Mouse (Mus musculus) frontal cortex, postnatal 36 days (tissue): ENCODE measurements at regions not wholly inside any gene's neighbourhood (a gene's known extent, or its start where the extent isn't known, plus 50 kb on each side); places are given as distances from the start of the nearest gene placed in this dataset.
A peak's percentile ranks its signal among the peaks of the same experiment; 100 is the strongest.

Experiments used
- DNase-seq, 2 experiments: peaks; one replicate each; pipeline ENCODE4 v3.0.0; 2022; ENCODE audit warnings: low spot score in 2 of 2

DNA sequence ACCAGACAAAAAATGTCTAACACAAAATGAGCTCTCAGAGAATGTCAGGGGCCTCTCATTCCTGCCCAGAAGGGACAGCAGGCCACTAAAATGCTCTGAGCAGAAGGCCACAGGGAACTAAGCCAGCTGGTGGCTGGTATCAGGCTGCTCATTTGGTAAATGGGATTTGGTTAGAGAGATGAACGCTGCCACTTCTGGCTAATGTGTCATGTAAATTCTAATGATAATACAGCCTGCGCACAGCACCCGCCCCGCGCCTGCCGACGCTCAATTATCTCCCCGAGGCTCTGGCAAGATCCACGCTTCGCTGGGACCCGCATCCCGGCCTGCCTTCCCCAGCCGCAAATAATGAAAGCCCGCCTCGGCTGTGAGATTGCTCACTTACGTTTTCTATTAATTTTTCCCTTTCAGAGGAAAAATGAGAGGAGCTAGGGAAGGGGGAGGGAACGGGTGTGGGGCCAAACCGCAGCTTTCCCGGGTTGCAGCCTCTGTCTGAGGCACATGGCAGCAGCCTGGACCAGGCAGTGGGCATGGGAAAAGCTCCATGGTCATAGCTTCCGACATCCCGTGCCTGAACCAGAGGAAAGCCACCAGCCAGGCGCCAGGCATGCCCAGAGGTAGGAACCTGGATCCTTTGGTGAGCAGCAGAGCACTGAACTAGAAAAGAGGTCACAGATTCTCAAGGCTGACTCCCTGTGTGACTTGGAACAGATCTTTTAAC lies 92.2 kb upstream of the Csf3r start:
- DNase-seq: no peak

DNA sequence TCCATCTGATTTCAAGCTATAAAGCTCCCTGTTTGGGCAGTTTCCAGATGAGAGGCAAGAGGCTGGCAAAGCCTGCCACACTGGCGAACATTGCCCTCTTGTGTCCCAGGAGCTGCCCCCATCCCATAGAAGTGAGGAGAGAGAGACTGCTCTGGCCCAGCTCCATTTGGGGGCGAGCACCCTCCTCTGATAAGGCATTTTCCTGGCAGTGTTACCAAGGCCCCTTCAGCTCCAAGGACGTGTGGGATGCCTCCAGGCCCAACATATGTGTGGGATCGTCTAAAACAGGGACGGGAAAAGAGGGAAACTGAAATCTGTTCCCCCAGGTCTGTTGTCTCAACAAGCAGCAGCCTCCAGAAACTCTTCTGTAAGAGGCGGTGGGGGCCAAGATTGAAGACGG lies 88.0 kb upstream of the Csf3r start:
- peak; percentile 34 to 47 for DNase-seq

DNA sequence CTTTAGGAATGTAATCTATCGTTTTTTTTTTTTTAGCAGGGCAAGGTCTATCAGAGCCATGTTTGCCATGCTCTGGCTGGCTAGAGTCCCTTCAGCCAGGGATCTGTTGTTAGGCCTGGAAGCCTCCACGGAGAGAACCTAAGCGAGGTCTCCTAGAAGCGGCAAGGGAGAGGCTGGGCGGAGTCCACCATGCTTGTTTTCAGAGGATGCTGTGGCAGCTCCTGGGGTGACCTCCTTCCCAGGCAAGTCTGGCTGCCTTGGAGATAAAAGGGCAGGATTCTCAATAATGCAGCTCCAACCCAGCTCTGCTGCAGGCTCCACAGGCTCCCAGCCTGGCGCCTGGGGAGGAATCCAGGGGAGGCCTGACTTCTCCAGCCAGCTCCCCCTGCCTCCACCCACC lies 86.2 kb upstream of the Csf3r start:
- DNase-seq: no peak

DNA sequence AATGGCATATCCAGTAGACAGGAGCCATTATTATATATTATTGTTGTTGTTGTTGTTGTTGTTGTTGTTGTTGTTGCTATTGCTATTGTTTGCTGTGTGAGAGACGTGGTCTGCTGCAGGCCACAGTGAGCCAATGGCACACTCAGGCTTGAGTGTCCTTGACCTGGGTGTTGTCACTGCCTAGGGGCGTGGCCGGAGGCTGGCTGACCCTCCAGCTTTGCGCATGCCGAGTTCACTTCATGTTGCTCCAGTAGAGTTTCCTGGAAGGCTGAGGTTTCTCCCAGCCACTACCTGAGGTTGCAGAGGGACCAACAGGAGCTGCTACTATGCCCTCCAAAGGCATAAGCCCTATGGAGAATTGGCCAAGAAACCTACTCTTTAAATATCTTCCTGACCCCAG lies 83.1 kb upstream of the Csf3r start:
- DNase-seq: no peak

DNA sequence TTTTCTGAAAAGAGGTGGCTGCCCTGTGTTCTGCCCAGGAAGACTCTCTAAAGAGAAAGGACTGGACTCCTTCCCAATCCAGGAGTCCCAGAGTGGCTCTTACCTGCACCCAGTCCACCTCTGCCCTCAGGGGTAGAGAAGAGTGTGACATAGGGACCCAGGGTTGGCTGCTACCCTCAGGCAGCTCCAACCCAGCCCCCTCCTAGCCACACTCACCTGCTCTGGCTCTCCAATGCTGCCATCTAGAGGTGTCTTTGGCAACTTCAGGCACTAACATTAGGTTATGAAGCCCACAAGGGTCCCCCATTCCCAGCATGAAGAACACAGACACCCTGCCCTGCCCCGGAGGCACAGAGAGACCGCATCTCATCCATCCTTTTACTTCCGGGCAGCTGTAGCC lies 82.4 kb upstream of the Csf3r start:
- peak; percentile 62 to 70 for DNase-seq

DNA sequence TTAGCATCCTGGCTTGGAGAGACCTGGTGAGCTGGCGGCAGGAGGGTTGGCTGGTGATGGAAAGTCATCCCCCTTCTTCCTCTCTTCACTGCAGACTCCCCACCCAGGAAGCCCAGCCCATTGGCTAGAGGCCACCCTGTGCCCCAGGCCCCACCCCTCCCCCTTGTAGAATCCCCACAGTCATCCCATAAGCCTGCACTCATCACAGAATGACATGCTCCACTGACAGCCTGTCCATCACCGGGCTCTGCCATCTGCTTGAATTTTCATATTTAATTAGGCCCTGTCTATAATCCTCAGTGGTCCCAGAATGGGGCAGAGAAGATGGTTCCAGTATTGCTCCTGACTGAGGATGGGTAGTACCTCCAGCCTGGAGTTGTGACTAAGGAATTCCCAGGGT lies 79.3 kb upstream of the Csf3r start:
- no peak for DNase-seq

DNA sequence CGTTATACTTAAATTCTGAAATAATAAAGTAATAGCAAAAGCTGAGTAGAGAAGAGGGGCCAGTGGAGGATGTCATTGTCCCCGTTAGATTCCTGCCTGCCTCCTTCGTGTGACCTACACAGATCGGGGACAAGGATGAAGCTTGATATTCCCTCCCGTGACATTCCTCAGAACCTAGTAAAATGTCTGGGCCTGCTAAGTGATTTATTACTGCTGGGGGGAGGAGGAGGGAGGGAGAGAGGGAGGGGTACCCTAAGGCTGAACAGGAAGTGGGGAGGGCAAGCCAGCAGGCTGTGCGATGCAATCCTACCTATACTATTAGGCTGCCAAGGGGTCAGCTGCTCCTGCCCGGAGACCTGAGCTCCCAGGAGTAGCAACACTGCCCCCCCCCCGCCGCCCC lies 64.9 kb upstream of the Csf3r start:
- DNase-seq: no peak

DNA sequence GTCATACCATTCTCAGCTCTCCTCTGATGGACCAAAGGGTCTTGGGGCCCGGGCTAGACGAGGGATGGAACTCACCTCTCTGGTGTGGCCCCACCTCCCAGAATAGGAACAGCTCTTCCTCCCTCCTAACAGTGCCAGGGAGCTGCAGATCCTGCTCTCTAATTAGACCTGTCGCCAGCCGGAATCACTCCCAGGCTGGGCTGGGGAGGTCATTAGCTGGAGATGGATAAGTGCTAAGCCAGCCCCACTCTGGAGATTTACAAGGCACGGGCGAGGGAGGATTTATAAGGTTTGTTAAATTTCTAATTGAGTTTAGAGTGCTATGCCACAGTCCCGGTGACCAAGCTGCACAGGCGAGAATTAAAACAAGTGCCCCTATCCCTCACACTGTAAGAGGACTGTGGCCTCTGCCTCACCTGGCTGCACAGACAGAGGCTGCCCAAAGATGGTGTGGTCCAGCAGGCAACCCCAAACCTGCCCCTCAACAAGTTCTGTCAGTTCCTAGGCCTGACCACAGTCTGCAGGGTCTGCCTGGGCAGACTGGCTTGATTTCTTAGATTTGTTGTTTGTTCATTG lies 63.6 kb upstream of the Csf3r start:
- no peak for DNase-seq

DNA sequence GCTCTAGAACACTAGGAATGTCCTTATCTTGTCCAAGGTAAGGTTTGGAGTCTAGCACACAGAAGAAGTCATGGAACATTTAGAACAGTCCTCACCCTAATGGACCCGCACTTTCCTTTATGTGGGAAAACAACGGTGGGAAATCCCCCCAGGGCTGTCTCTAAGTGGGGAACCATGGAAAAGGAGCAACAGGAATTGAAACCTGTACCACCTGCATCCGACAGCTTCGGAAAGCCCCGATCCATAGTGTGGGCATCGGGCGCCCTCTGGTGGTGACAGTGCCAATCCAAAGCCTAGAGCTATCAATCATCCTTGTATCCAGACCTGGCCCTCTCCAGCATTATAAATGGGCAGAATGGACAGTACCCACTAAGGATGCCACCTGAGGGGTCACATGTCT lies 61.7 kb upstream of the Csf3r start:
- peak; percentile 79 to 81 for DNase-seq
